Mouse (Mus musculus): ENCODE results near the gene Sgta.
"Not testable (repeated sequence)": the region's sequence is repeated elsewhere in the genome, so short reads cannot be mapped to it uniquely, and the experiment has no call there.

Sgta gene

GRCm38 (mm10) chr10:81059603-81060543 is at the start of gene Sgta:
Gene Sgta (minus strand): TSS chr10:81060181.
- in situ Hi-C loops (cut with MboI, MseI) = loop anchor here (10.0 kb wide), 1 partner anchor 285 kb away; the partner anchor contains the start of gene Gipc3

- in situ Hi-C loops (cut with MboI, MseI) = loop anchor here (5.0 kb wide), 1 partner anchor 56 kb away; no protein-coding TSS in a partner anchor
Measured at GRCm38 (mm10) chr10:81106113-81106721, 46.2 kb upstream of the Sgta start.

- in situ Hi-C loops (cut with MboI, MseI) = loop anchor here (5.0 kb wide), 1 partner anchor 57 kb away; no protein-coding TSS in a partner anchor
Measured at GRCm38 (mm10) chr10:81105565-81106112, 45.7 kb upstream of the Sgta start, which contains the start of gene Map2k2. Gene Map2k2 (plus strand): TSS chr10:81105915.

GRCm38 (mm10) chr10:81094931-81095678 is 35.1 kb upstream of the Sgta start:
- in situ Hi-C loops (cut with MboI, MseI) = no loop called here

GRCm38 (mm10) chr10:81092465-81093250 is 32.7 kb upstream of the Sgta start:
- in situ Hi-C loops (cut with MboI, MseI) = no loop called here

- in situ Hi-C loops (cut with MboI, MseI) = no loop called here
Measured at GRCm38 (mm10) chr10:81090621-81091020, 30.6 kb upstream of the Sgta start.

- in situ Hi-C loops (cut with MboI, MseI) = loop anchor here (10.0 kb wide), 1 partner anchor 64 kb away; the partner anchor contains the start of gene Diras1
Measured at GRCm38 (mm10) chr10:81089216-81089615, 29.2 kb upstream of the Sgta start.

GRCm38 (mm10) chr10:81087021-81087420 is 27.0 kb upstream of the Sgta start:
- in situ Hi-C loops (cut with MboI, MseI) = loop anchor here (10.0 kb wide), 1 partner anchor 62 kb away; the partner anchor contains the start of gene Diras1

- in situ Hi-C loops (cut with MboI, MseI) = loop anchor here (10.0 kb wide), 1 partner anchor 58 kb away; the partner anchor contains the start of gene Diras1
Measured at GRCm38 (mm10) chr10:81082168-81082960, 22.4 kb upstream of the Sgta start.

- in situ Hi-C loops (cut with MboI, MseI) = loop anchor here (10.0 kb wide), 1 partner anchor 55 kb away; the partner anchor contains the start of gene Diras1
Measured at GRCm38 (mm10) chr10:81080008-81080655, 20.2 kb upstream of the Sgta start.

- in situ Hi-C loops (cut with MboI, MseI) = no loop called here
Measured at GRCm38 (mm10) chr10:81077916-81078315, 17.9 kb upstream of the Sgta start.

GRCm38 (mm10) chr10:81076356-81076755 is 16.4 kb upstream of the Sgta start:
- in situ Hi-C loops (cut with MboI, MseI) = no loop called here

- in situ Hi-C loops (cut with MboI, MseI) = no loop called here
Measured at GRCm38 (mm10) chr10:81075734-81076133, 15.8 kb upstream of the Sgta start.

GRCm38 (mm10) chr10:81073464-81073863 is 13.5 kb upstream of the Sgta start:
- in situ Hi-C loops (cut with MboI, MseI) = no loop called here

GRCm38 (mm10) chr10:81072290-81072689 is 12.3 kb upstream of the Sgta start:
- in situ Hi-C loops (cut with MboI, MseI) = no loop called here

- in situ Hi-C loops (cut with MboI, MseI) = no loop called here
Measured at GRCm38 (mm10) chr10:81069836-81070235, 9.9 kb upstream of the Sgta start, which contains the start of gene Thop1. Gene Thop1 (plus strand): TSS chr10:81070035.

- in situ Hi-C loops (cut with MboI, MseI) = no loop called here
Measured at GRCm38 (mm10) chr10:81068706-81069105, 8.7 kb upstream of the Sgta start.

GRCm38 (mm10) chr10:81064519-81064918 is 4.5 kb upstream of the Sgta start:
- in situ Hi-C loops (cut with MboI, MseI) = not testable (repeated sequence)

GRCm38 (mm10) chr10:81062710-81063109 is 2.7 kb upstream of the Sgta start:
- in situ Hi-C loops (cut with MboI, MseI) = no loop called here
